13 mouse cellular contexts compared by ENCODE assay signal in the genomic region with DNA sequence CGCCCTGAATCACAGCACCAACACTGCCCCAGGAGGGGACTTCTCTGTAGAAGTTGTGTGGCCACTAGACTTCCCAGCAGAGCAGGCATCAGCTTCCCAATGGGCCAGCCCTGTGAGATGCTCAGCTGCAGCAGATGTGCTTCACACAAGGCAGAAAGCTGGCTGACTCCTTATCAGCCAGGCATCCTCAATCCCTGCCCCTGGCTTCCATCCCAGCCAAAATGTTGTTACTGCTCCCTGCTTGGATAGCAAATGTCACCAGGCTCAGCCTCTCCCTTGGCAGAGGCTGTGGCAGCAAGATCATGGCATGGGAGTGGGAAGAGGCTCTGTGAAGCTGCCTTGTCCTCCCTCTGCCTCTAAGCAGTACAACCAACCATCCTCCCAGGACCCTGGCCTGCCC.
DNase-seq lines count a peak whose midpoint lies in the region; ATAC-seq and TF ChIP-seq lines count a peak whose summit lies in the region.
"Had no signal": no experiment of that assay in that cellular context is flagged by ENCODE, and none has a peak within 500 bp of the region (broad histone marks: within the 10 kb centered on the region; RNA-seq: fewer than 3 reads in every experiment).

No protein-coding gene starts in this region.

- no peak overlapping the region for H3K4me2 ChIP-seq in hindbrain, postnatal 0 days (ENCODE audit: low read depth, low read length)
- no peak overlapping the region for H3K4me2 ChIP-seq in hindbrain, embryonic 13.5 days
- H3K4me2 ChIP-seq in heart, embryonic 16.5 days (ENCODE audit: low read depth, low read length) = no peak overlapping the region
- H3K4me2 ChIP-seq: liver, embryonic 11.5 days; midbrain, embryonic 11.5 days had no signal

- no peaks in the 10 kb centered on the region for H3K36me3 ChIP-seq in hindbrain, postnatal 0 days (ENCODE audit: insufficient read depth, low read length)
- no peaks in the 10 kb centered on the region for H3K36me3 ChIP-seq in hindbrain, embryonic 13.5 days
- no peaks in the 10 kb centered on the region for H3K36me3 ChIP-seq in heart, embryonic 16.5 days (ENCODE audit: control insufficient read depth, insufficient read depth)

- peaks cover 9% of the 10 kb centered on the region for H3K4me1 ChIP-seq in hindbrain, postnatal 0 days (ENCODE audit: insufficient read depth, low read length)
- peaks cover 36% of the 10 kb centered on the region for H3K4me1 ChIP-seq in hindbrain, embryonic 13.5 days (replicated peaks)
- H3K4me1 ChIP-seq in heart, embryonic 16.5 days (ENCODE audit: control insufficient read depth, insufficient read depth, low read length) = peaks cover 61% of the 10 kb centered on the region

- DNase-seq in hindbrain, postnatal 0 days (ENCODE audit: low spot score) = peak; percentile 22
- peak; percentile 22 for DNase-seq in cerebellum, adult 11-12 months
- DNase-seq in cerebellum, postnatal 10 days = peak; percentile 88 to 90
- DNase-seq in frontal cortex, postnatal 14 days (ENCODE audit: low spot score in 2 of 2) = no peak
- DNase-seq in testis, postnatal 10 days (ENCODE audit: low spot score) = no peak
- DNase-seq in ovary, postnatal 10 days (ENCODE audit: low spot score) = no peak

- H3K4me3 ChIP-seq in hindbrain, postnatal 0 days (ENCODE audit: low read length) = no peak overlapping the region
- H3K4me3 ChIP-seq in hindbrain, embryonic 13.5 days = no peak overlapping the region
- no peak overlapping the region for H3K4me3 ChIP-seq in heart, embryonic 16.5 days (ENCODE audit: low read length)
- H3K4me3 ChIP-seq: heart, adult 2 months had no signal

- no peak overlapping the region for H3K27ac ChIP-seq in hindbrain, postnatal 0 days
- no peak overlapping the region for H3K27ac ChIP-seq in hindbrain, embryonic 13.5 days
- peak overlapping the region; percentile 82 for H3K27ac ChIP-seq in heart, embryonic 16.5 days (ENCODE audit: low read length)
- H3K27ac ChIP-seq: heart, adult 2 months; kidney, postnatal 0 days had no signal

- no peak overlapping the region for H3K9ac ChIP-seq in hindbrain, postnatal 0 days (replicated peaks; ENCODE audit: low read length)
- no peak overlapping the region for H3K9ac ChIP-seq in hindbrain, embryonic 13.5 days
- no peak overlapping the region for H3K9ac ChIP-seq in heart, embryonic 16.5 days (ENCODE audit: low read length)

- WGBS in hindbrain, postnatal 0 days = 90% methylated on average over 1 of the region's 1 CpGs
- WGBS in hindbrain, embryonic 13.5 days = 94% methylated on average over 1 of the region's 1 CpGs
- 64% methylated on average over 1 of the region's 1 CpGs for WGBS in heart, embryonic 16.5 days

- TF ChIP-seq CTCF in hindbrain, postnatal 0 days (IDR thresholded peaks at IDR 0.05; ENCODE audit: low read depth) = no peak

- no peaks in the 10 kb centered on the region for H3K27me3 ChIP-seq in hindbrain, postnatal 0 days (ENCODE audit: insufficient read depth, low read length)
- no peaks in the 10 kb centered on the region for H3K27me3 ChIP-seq in hindbrain, embryonic 13.5 days
- no peaks in the 10 kb centered on the region for H3K27me3 ChIP-seq in heart, embryonic 16.5 days (ENCODE audit: control insufficient read depth, insufficient read depth, low read length)

- no peaks in the 10 kb centered on the region for H3K9me3 ChIP-seq in hindbrain, postnatal 0 days (ENCODE audit: low read length)
- H3K9me3 ChIP-seq in hindbrain, embryonic 13.5 days = no peaks in the 10 kb centered on the region
- H3K9me3 ChIP-seq in heart, embryonic 16.5 days (replicated peaks; ENCODE audit: control insufficient read depth, low read length) = no peaks in the 10 kb centered on the region

- ATAC-seq in hindbrain, postnatal 0 days = no peak
- ATAC-seq in hindbrain, embryonic 13.5 days (ENCODE audit: low FRiP score) = no peak
- peak; percentile 33; the same call in 1 of the 2 replicates for ATAC-seq in heart, embryonic 16.5 days (replicated peaks; ENCODE audit: extremely low read depth, insufficient read depth, low FRiP score)
- ATAC-seq: CD4-positive, CD25-positive, alpha-beta regulatory T cell, adult 4 months had no signal

Comparison
In these comparisons a context has a peak if more than half of its experiments do, and no peak if none do; other contexts are left out.
1. DNase-seq: peak in hindbrain, postnatal 0 days (single experiment), cerebellum, adult 11-12 months (single experiment) and cerebellum, postnatal 10 days (2 of 2); none in frontal cortex, postnatal 14 days (0 of 2), testis, postnatal 10 days (single experiment) and ovary, postnatal 10 days (single experiment).